Mouse (Mus musculus): Measurements from ENCODE around the gene Rtn2. TPM values are rescaled to one million over a fixed set of nuclear protein-coding genes. Genes with fewer than 3 reads are reported as not detected.

Rtn2 gene
- total RNA-seq, 2 experiments from 2014 or later, result 20.2 to 59.7 TPM

DNA sequence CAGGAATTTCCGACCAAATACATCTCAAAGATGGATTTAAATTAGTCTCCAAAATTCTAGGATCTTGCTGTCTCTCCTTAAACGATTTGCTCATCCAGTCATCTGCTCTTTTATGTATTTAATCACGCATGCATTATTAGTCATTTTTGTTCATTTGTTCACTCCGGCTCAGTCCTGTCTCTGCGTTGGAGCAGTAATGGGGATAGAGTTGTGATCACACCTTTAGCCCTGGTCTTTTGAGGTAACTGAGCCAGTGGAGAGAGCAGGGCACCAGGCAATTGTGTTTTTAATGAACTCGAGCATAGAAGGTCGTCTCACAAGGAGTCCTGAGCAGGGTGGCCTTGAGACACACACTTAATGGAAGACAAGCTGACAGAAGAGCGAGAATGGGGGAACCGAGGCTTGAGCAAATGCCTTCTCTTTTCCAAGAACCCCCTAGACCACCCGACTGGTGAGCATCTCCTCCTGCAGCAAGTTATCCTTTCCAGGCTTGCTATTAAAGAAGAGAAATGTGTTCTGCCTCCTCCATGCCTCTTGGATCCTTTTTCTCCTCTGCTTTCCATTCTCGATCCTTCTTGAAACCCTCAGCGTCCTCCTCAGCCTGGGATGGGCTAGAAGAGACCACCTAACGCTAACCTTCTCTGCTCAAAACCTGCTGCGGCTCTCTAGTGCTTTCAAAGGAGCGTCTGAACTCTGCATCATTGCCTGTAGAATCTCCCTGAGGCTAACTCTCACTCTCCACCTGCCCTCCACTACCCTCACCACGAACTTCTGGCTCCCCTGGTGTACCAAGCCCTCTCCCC, 19.2 kb downstream of the Rtn2 start:
- DNase-seq, result no peak

DNA sequence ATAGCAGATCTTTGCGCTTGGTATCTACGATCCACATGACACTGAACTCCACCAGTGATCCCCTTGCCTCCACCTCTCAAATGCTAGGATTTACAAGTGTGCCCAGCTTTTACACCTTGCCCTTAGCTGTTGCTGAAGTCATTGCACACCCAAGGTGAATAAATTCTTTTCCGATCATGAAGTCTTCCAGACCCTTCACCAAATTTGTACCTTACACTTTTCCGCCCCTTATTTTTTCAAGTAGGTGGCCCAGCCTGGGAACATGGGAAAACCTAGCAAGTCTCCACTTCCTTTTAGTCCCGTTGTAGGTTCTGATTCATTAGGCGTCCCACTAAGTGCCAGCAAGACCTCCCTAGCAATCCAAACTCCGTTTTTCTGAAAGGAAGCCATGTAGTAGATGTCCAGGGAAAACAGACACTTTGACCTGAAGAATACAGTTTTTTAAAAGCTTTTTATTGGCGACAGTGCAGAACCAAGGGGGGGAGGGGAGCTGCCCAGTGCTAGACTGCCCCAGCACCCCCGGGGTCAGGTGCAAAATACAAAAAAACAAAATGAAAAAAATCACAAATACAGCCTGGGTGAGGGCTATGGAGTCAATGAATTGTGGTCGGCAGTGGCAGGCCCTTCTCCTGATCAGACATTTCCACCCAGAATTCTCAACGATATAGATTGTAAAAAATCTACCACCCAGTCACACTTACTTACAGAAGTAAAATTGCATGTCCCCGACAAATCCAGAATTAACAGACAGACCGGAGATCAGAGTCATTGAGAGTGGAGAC, 20.0 kb downstream of the Rtn2 start:
- no peak for DNase-seq

DNA sequence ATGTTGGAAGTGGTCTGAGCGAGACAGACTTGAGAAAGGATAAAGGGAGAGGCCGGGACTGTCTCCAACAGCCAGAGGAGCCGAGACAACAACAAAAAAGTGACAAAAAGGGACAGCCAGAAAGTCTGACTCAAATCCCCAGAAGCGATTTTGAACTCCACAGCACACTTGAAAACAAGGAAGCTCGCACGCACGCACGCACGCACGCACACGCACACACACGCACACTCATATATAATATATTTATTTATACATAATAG, 20.6 kb downstream of the Rtn2 start:
- DNase-seq, result no peak

DNA sequence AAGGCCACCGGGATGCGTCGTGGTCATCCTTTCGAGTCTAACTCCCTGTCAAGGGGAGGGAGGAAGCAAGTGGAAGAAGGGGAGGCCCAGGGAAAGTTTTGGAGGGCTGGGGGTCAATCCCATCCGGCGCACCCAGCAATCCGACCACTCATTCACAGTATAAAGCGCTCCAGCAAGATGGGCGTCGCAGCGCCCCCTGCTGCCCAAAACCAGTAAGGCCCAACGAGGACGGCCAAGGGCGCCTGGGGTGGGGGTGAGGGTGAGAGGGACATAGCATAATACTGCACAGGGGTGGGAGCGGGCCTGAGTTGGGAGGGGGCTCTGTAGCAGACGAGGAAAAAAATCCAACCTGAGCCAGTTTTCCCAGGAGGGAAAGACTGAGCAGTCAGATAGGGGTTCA, 21.3 kb downstream of the Rtn2 start:
- DNase-seq, result peak; percentile 88

DNA sequence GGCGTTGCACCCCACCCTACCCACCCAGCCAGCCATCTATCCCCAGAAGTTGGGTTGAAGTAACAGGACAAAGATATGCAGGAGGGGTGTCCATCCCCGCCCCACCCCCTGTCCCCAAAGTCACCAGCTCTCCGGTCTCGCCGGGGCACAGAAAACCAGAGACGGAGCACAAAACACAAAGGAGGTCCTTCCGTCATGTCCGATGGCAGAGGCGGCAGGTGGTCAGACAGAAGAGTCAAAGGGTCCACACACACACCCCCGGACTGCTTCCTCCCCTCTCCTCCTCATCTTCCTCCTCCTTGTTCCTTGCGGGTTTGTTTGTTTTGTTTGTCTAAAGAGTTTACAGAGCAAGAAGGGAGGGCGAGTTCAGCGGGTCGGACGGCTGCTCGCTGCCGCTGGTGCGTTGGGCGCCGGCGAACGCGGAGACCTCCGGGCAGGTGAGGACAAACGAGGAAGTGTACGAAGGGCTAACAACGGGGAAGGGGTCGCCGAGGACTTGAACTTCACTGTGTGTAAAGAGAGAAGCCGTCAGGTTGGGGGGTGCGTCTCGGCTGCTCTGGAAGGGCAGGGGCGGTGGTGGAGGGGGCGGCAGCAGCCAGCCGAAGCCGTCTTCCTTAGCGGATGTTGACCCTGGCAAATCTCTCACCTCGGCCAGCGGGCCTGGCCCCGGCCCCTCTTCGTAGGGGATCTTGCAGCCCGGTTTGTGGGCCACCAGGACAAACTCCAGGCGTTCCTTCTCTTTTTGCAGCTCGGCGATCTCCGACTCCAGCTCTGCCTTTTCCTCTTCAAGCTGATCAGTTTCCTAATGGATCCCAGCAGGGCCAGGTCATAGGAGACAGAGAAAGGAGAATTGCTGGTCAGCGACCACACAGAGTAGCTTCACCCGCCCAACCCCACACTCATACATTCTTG, 22.3 kb downstream of the Rtn2 start:
- DNase-seq, result no peak

DNA sequence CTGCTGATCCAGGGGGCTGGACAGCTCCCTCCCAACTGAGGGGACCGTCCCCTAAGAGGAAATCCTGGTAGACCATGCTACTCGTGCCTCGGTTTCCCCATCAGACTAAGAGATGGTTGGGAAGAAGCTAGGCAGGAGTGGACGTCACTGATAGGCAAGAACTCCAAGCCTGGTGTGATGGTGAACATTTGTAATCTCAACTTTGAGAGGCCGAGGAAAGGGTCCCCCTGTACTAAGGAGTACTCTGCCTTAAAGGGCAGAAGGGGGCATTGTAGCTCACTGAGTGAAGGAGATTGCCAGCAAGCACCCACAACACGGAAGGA, 22.9 kb downstream of the Rtn2 start:
- no peak for DNase-seq

DNA sequence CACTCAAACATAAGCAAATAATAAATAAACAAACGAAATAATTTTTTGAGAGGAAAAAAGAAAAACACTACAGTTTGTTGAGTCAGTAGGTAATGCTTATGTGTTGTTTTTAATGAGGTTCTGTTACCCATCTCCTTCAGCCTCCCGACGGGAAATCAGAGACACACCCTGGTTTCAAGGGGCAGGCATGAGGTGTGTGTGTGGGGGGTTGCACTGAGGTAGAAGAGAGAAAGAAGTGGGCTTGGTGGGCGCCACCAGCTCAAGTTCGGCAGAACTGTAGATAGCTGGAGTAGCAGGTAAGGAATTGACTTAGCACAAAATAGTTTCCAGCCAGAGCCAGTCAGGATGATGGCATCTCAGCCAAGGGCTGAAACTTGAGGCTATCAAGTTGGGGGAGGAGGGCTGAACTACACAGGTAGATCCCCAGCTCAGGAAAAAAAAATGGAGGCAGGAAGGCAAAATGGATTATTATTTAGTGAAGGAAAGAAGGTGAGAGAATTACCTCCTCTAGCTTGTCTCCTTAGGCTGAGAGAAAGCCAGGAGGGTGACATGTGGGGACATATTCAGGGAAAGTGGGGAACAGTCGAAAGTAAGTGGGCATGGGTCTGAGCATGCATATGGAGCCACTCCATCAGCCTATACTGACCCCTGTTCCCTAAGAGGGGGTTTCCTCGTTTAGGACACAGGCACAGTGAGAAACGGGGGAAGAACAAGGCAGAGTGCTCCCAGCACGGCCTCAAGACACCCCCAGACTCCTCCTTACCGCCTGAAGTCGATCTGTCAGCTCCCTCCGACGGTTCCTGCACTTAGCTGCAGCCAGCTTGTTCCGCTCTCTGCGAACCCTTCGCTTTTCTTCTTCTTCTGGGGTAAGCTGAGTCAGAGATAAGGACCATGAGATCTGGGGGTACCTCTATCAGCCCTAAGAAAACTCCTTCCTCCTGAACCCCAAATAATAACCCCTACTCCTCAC, 23.7 kb downstream of the Rtn2 start:
- DNase-seq, result no peak

DNA sequence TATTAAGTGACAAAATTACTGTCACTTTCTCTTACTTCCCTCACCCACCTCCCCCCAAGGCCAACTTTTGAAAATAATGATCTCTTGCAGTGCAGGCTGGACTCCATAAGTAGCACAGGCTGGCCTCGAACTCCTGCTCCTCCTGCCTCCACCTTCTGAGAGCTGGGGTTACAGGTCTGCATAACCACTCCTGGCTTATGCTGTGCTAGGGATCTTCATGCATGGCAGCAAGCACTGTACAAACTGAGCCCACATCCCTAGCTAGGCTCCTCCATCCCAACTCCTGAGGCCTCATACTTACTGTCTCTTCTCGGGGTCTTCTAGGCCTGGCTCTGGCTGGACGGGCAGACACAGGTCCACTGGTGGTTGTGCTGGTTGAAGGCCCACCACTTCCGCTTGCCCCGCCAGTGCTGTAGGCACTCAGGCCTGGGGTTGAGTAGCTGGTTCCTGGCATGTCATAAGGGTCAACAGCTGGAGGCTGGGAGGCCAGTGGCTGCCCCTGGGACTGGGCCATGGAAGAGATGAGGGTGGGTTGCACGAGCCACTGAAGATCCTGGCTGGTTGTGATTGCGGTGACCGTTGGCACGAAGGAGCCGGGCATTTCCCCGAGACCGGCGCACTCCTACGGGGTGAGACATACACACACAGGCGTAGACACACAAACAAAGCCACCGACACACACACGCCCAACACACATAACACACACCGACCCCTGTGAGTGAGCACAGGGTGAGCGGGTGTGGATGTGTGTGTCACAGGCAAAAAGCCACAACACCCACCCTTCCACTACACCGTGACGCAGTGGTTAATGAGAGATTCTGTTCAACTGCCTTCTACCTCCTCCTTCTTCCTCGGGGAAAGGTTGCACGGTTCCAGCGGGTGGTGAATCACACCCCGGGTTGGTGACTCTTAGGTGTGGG, 24.7 kb downstream of the Rtn2 start:
- no peak for DNase-seq

DNA sequence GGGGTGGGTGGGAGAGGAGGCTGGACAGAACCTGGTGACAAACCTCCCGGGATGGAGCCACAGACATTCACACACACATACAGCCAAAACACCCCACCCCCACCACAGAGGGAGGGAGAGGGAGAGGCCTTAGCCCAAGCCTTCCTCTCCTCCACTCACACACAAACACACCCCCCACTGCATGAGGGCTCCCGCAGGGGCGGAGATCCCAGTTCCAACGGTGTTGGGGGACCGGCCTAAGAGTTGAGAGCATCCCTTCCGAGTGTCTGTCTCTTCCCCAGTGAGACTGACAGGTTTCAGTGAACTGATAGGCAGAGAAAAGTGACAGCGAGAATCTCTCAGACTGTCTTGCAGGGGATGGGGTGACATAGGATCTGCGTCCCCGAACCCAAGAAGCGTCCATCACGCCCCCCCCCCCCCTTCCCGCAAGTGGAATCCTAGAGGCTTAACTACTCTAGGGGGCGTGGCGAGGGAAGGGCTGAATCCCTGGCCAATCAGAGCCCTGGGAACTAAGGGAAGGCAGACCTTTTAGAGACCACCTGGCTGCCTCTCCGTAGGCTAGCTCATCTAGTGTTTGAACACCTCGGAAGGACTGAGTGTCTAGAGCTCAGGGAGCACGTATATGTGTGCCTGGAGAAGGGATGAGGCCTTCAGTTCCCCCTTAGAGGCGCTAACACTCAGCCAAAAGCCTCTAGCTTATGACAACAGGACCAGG, 25.5 kb downstream of the Rtn2 start:
- peak; percentile 86 for DNase-seq

DNA sequence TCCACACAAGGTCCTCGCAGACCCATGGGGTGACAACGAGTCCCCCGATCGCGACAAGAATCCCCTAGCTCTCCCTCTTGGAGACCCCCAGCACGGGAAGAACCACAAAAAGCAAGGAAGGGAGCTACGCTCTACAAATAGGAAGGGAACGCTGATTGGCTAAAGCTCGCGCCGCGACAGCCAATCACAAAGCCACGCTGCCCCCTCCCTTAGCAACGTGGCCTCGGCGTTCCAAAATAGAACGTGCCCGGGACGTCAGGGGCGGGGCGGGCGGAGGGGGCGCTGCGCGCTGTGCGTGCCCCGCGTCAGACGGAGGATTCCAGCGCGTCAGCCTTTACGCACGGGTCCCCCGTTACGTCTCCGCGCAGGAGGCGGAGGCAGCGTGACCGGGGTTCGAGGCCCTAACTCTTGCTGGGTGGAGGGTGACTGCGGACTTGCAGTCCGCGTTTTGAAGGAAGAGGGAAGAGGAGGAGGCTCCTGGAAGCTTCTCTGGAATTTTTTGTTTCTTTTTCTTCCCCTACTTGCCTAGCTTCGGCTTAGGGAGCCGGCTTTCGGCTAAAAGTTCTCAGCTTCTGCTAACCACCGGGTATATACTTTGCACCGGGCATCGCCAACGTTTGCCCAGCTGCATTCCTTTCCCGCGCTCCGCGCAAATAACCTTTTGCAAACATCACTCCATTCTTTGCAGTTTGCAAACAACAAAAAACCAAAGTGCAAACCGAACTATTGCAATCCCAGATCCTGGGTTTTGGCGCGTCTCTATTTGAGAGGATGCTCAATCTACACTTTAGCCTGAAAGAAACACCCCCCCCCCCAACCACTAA, 26.2 kb downstream of the Rtn2 start:
- DNase-seq, result peak; percentile 98

DNA sequence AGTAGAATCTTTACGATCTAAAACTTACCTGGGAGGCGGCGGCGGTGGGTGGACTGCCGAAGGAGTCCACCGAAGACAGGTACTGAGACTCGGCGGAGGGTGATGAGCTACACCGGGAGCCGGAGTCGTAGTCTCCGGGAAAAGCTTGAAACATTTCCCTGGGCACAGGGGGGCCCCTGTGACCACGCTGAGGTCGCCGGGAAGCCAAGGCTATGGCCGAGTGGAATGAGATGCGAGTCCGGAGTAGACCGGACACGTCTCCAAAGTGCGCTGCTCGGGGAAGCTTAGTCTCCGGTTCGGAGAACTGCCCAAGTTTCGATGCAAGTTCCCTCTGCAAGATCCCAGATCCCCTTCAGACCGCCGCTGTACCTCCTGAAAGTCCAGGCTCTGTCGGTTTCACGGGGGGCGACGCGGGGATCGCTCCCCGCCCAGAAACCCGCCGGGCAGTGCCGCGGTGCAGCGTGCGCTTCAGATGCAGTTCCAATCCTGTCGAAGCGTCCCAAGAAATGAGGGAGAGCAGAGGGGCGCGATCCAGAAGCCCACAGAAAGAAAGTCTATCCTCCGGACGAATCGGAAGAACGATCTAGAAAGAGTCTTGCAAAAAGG, 27.0 kb downstream of the Rtn2 start:
- peak; percentile 40 for DNase-seq

DNA sequence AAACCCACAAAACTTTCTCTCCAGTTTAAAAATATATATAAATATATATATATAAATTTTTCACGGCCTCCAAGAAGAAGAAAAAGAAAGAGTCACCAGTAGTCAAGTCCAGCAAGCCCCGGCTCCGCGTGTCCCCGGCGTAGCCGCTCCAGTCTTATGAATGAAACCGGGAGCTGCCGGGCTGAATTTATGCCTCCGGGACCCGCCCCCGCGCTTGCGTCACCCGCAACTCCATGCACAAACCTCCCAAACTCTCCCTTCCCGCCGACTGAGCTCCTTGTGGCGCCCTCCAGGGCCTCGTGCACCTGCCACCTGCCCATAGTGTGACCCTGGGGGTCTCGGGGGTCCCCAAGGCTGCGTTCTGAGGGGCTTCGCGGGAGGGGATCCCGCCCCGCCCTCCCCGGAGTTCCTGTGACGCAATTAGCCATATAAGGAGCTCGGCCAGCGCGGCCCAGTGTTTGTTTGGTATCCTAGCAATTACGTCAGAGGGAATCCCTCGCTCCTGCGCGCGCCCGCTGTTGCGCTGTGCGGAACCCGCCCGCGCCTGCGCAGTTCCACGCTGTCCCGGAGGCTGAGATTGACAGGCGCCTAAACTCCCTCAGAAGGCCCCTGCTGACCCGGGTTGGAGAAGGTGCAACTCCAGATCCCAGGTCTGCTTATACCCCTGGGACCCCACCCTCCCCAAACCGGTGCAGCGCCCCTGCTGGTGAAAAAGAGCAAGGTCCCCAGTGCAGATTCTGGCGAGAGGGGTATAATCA, 27.6 kb downstream of the Rtn2 start, which contains the start of gene Fosb:
TSS of gene Fosb (minus strand) at position 168 of the 758 bp plus-strand sequence.
- peak; percentile 96 for DNase-seq

DNA sequence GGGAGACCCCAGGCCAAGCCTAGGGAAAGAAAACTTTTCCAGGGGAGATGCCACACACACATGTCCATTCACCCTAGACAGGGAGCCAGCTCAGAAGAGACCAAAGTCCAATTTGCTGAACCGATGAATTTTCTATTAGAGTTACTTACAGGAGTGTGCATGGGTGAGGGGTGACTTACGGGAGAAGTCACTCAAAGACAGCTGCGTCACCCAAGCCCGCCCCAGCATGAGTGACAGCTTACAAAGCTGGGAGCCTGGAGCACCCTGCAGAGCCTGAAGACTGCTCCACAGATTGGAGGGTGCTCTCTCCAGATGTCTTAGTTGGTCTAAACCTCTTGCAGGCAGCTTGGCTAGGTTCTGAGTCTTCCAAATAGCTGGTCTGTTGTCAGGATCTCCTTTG, 29.6 kb downstream of the Rtn2 start:
- no peak for DNase-seq

DNA sequence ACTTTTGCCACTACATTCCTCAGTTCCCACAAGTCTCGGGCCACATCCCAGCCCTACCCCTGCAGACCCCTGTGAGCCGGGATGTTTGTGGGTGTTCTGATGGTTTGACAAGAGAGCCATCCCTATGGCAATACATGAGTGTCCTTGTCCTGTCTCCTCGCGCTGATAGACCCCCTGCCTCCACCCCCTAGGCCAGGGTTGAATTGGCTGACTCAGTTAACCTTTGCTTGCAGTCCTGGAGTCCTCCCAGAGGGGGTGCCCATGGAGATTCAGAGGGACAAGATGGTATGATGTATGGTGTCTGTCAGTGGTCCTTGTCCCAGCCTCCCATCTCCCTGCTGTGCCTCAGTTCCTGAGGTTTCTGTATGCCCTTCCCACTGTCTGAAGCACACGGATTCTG, 31.6 kb downstream of the Rtn2 start:
- no peak for DNase-seq

DNA sequence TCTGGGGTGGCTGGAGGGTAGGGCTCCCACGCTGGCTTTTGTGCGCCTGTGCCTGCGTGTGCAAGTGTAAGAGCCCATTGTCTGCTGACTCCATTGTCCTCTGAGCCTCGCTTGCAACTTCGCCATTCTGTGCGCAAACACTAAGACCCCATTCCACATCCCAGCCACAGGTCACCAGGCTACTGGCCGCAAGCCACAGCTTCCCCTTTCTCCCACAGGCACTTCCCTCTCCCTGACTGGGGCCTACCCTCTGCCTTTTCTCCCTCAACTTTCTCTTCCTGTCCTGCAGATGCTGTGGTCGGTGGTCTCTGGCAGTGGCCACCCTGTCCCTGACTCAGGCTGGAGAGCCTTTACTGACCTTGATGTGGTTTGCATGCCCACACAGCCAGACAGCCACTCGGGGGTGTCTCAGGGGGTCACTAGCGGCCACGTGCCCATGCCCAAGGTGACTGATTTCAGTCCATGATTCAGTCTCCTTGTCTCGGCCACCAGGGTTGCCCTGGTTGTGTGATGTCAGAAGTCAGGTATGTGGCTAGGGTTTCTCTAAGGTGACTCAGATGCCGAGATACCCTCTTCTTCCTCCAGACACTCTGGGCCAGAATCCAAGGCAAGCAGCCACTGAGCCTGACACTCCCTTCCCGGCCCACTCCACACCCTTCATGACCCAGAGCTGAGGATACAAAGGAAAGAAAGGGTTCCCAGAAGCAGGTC, 34.2 kb downstream of the Rtn2 start:
- no peak for DNase-seq

DNA sequence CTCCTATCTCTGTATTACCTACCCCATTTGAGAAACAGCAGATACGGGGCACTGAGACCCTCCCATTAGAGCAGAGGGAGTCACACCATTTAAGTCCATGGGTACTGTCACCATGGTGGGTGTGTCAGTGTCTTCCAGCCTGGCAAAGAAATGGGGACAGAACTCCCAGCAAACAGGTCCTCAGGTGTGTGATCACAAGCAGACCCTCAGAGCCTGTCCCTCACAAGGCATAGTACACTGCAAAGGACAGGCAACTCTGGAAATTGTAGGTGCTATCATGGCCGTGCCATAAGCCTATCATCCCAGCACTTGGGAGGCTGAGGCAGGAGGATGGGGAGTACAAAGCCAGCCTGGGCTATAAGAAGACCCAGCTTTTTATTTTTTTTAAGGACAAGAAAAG, 35.8 kb downstream of the Rtn2 start:
- no peak for DNase-seq

DNA sequence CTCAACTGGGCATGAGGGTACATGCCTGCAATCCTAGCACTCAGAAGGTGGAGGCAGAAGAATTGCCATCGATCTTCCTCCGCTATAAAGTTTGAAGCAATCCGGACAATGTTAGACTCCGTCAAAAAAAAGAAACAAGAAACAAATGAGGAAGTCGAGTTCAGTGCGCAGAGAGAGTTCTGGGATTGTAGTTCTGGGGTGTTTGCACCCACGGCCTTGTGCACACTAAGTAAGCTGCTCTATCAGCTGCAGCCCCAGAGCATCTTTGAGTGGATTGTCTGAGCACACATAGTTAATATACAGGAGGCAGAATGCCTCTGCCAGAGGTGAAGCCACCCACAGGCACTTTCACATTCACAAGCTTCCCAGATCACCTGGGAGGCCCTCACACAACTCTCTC, 36.3 kb downstream of the Rtn2 start:
- DNase-seq, result no peak
